Mouse (Mus musculus) macrophage (primary cell): ENCODE results near the gene Rgs17. TPM values are rescaled to one million over a fixed set of nuclear protein-coding genes. Genes with fewer than 3 reads are reported as not detected.

Source experiments
- H3K27ac ChIP-seq: fragments of 350-480 bp; formaldehyde crosslinking; 2 replicates; pipeline ENCODE4 v1.9.0; 2021
- H3K36me3 ChIP-seq: fragments of 350-480 bp; formaldehyde crosslinking; 2 replicates; pipeline ENCODE4 v1.9.0; 2021; ENCODE audit errors: inconsistent target
- H3K4me3 ChIP-seq: fragments of 350-480 bp; formaldehyde crosslinking; 2 replicates; pipeline ENCODE4 v1.9.0; 2021; ENCODE audit errors: inconsistent target
- H3K79me2 ChIP-seq: fragments of 350-480 bp; formaldehyde crosslinking; 2 replicates; pipeline ENCODE4 v1.9.0; 2021; ENCODE audit errors: inconsistent target
- WGBS: methylation state at CpG from one replicate; pipeline ENCODE4 v1.1.7; 2026; ENCODE audit warnings: inconsistent platforms; ENCODE audit not compliant: missing documents; 5-methylcytosine and 5-hydroxymethylcytosine counted together
- polyA plus RNA-seq: library from polyadenylated mRNA; stranded (reverse); fragments of 250-400 nt; gene quantifications from 3 replicates; pipeline ENCODE4 v1.2.4, GENCODE M21; 2018; ENCODE audit warnings: inconsistent platforms

The Rgs17 gene
- polyA plus RNA-seq, 1 experiment from 2014 or later: not detected

- Histone ChIP-seq H3K36me3 (no peaks in the 10 kb centered on the region), H3K4me3 (no peak overlapping the region), H3K27ac (no peak overlapping the region), H3K79me2 (no peaks in the 10 kb centered on the region)
- 74% methylated on average over 4 of the region's 4 CpGs for WGBS
These were observed 62.5 kb downstream of the Rgs17 start for GRCm38 (mm10) chr10:5859729-5860128.

- H3K27ac ChIP-seq: no peak overlapping the region
- H3K4me3 ChIP-seq: no peak overlapping the region
- no peaks in the 10 kb centered on the region for H3K79me2 ChIP-seq
- H3K36me3 ChIP-seq: no peaks in the 10 kb centered on the region
- 29% methylated on average over 10 of the region's 10 CpGs for WGBS
These were observed 64.1 kb downstream of the Rgs17 start for GRCm38 (mm10) chr10:5857996-5858549.

- Histone ChIP-seq H3K4me3 (no peak overlapping the region), H3K79me2 (no peaks in the 10 kb centered on the region), H3K27ac (no peak overlapping the region), H3K36me3 (no peaks in the 10 kb centered on the region)
- 85% methylated on average over 8 of the region's 8 CpGs for WGBS
These were observed 68.8 kb downstream of the Rgs17 start for GRCm38 (mm10) chr10:5853290-5853868.

DNA sequence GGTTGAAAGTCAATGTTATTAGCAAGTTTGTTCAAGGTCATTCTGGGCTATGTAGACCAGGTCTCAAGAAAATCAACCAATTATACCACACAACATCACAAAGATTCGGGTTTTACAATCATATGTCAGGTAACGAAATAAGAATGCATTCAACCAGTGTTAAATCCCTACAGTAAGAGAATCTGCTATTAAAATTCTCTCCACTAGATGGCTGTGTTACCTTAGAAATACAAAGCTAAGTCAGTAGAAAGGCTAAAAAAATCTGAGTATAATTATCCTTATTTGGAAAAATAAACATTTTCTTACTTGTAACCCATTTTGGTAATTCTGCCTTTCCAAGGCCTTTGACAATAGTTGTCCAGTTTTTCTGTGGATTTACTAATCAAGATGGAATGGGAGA, 75.3 kb downstream of the Rgs17 start:
- 25% methylated on average over 2 of the region's 2 CpGs for WGBS
- Histone ChIP-seq H3K79me2 (no peaks in the 10 kb centered on the region), H3K4me3 (no peak overlapping the region), H3K27ac (no peak overlapping the region), H3K36me3 (no peaks in the 10 kb centered on the region)

DNA sequence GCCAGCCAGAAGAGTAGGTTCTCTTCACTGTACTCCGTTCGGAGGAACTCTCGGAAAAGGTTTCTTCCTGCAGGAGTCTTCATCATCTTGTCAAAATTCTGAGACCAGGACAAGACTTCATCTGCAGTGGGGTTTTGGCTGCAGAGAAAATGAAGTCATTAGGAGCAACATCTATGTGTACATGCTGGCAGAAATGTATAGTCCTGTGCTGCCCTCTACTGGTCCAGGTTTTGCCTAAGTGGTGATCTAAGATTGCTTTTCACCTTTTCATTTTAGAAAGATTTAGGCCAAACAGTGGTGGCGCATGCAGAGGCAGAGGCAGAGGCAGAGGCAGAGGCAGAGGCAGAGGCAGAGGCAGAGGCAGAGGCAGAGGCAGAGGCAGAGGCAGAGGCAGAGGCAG, 80.8 kb downstream of the Rgs17 start:
- H3K36me3 ChIP-seq: no peaks in the 10 kb centered on the region
- 87% methylated on average over 4 of the region's 4 CpGs for WGBS

DNA sequence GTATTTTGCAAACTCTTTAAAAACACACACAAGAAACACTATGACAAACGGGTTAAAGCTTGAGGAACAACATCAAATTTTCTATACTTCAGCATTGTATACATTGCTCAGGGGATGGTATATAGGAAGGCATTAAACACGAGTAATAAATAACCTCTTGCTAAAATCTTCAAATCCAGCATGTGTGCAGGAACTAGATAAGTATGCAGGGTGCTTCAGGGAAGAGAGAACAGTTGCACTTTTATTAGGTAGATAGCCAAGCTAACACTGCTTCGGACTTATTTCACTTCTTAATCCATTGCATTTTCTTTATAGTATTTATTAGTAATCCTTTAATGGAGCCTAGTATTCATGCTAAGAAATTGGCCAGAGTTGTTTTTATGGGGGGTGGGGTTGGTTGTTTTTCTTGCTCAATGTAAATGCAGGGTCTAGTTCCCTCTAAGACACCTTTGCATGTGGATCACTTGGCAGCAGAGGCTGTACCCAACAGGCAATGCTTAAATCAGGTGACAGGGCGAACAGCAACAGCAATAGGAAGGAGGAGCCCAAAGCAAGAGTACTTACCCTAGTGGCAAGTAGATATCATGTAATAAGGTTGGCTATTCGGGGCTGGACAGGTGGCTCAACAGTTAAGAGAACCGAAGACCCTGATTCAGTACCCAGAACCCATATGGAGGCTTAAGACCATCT, 95.7 kb downstream of the Rgs17 start:
- Histone ChIP-seq H3K27ac (no peak overlapping the region), H3K79me2 (peaks cover 19% of the 10 kb centered on the region), H3K4me3 (no peak overlapping the region), H3K36me3 (no peaks in the 10 kb centered on the region)
- WGBS: 92% methylated on average over 5 of the region's 6 CpGs

More for the DNA sequence above, 80.8 kb downstream of the Rgs17 start:
- Histone ChIP-seq H3K4me3 (no peak overlapping the region), H3K27ac (no peak overlapping the region), H3K79me2 (no peaks in the 10 kb centered on the region)

GRCm38 (mm10) chr10:5824779-5825178, 97.4 kb downstream of the Rgs17 start:
- peaks cover 36% of the 10 kb centered on the region for H3K79me2 ChIP-seq
- peak overlapping the region; percentile 75 for H3K4me3 ChIP-seq
- H3K27ac ChIP-seq: peak overlapping the region; percentile 80
- 2% methylated on average over 3 of the region's 3 CpGs for WGBS
- H3K36me3 ChIP-seq: peaks cover 8% of the 10 kb centered on the region

DNA sequence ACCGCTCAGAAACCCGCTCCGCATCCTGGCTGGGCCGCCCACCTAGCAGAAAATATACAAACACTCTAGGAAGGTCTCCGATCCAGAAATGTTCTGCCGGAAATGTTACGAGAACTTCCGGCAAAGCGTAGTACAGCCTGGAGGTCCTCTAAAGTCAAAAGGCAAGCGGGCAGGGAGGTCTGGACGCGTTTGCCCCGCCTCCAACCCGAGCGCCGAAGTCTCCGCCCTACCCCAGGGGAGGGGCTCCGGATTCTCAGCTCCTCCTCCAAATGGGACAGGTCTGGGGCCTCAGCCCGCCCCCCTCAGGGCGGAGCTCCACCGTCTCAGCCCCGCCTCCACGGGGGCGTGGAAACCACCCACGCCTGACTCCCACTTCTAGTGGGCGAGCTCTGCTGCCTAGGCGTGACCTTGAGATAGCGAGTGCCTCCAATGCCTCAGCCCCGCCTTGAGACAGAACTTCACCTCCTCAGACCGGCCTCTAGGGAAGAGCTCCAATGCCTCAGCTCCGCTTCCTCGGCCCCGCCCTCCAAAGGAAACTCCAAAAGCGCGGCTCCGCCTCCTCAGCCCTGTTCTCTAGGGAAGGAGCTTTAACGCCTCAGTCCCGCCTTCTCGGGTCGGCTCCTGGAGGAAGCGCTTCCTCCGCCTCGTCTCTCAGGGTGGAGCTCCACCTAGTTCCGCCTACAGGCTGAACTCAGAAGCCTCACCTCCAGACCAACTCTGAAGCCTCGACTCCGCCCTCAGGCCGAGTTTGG, 98.3 kb downstream of the Rgs17 start, which contains the start of gene Mtrf1l:
Gene Mtrf1l, minus strand, starts transcription at position 171 of the 752 bp plus-strand sequence.
- Histone ChIP-seq H3K4me3 (peak within 1 kb of the TSS; percentile 75), H3K36me3 (peaks cover 17% of the 10 kb centered on the region), H3K79me2 (peaks cover 41% of the 10 kb centered on the region), H3K27ac (peak within 1 kb of the TSS; percentile 80)
- WGBS: 1% methylated on average over 44 of the region's 47 CpGs

GRCm38 (mm10) chr10:5823291-5823739, 98.9 kb downstream of the Rgs17 start:
- Histone ChIP-seq H3K4me3 (peak overlapping the region; percentile 75), H3K36me3 (peaks cover 23% of the 10 kb centered on the region), H3K79me2 (peaks cover 41% of the 10 kb centered on the region), H3K27ac (peak overlapping the region; percentile 25; the same call in 1 of the 2 replicates)
- WGBS: under 1% methylated on average over 37 of the region's 37 CpGs

GRCm38 (mm10) chr10:5818772-5819171, 103.4 kb downstream of the Rgs17 start:
- Histone ChIP-seq H3K4me3 (no peak overlapping the region), H3K79me2 (peaks cover 41% of the 10 kb centered on the region), H3K36me3 (peaks cover 58% of the 10 kb centered on the region), H3K27ac (no peak overlapping the region)
- 92% methylated on average over 3 of the region's 3 CpGs for WGBS

DNA sequence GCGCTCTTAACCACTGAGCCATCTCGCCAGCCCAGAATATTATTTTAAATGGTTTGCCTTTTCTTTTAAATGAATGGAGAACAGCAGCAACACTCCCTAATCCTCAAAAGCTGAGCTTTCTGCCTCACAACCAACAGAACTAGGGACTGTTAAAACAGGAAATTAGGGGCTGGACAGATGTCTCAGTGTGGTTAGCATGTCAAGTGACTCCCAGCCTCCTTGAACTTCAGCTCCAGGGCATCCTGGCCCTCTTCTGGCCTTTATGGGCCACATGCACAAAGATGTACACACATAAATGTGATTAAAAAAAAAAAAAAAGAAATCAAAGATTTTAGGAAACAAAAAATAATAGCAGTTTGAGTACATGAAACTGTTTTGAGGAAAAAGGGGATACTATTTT, 106.2 kb downstream of the Rgs17 start:
- Histone ChIP-seq H3K36me3 (peaks cover 78% of the 10 kb centered on the region), H3K79me2 (peaks cover 16% of the 10 kb centered on the region), H3K27ac (no peak overlapping the region), H3K4me3 (no peak overlapping the region)
- 97% methylated on average over 2 of the region's 2 CpGs for WGBS

- Histone ChIP-seq H3K27ac (no peak overlapping the region), H3K4me3 (no peak overlapping the region), H3K79me2 (no peaks in the 10 kb centered on the region), H3K36me3 (peaks cover 59% of the 10 kb centered on the region)
- WGBS: 98% methylated on average over 11 of the region's 11 CpGs
These were observed 108.5 kb downstream of the Rgs17 start for GRCm38 (mm10) chr10:5813724-5814123.

DNA sequence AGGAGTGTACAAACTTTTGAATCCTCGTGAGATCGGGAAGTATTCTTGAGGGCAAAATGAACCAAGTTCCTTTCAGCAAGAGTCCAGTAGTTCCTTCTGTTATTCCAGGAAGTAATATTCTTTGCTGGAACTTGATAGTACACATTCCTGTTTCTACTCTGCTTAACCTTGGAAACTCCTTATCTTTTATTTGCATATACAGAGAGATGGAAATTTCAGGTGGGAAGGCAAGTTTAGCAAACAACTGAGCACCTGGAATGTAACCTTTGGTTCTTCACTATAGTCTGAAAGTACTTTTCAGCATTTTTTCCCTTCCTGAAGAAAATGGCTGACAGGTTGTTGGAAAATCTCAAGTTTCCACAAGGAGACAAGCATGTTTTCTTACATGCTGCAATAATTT, 114.5 kb downstream of the Rgs17 start:
- WGBS: 14% methylated on average over 1 of the region's 2 CpGs
- peaks cover 9% of the 10 kb centered on the region; the same call in 1 of the 2 replicates for H3K36me3 ChIP-seq
- peak overlapping the region; percentile 88 for H3K27ac ChIP-seq
- H3K79me2 ChIP-seq: peaks cover 25% of the 10 kb centered on the region
- H3K4me3 ChIP-seq: no peak overlapping the region

DNA sequence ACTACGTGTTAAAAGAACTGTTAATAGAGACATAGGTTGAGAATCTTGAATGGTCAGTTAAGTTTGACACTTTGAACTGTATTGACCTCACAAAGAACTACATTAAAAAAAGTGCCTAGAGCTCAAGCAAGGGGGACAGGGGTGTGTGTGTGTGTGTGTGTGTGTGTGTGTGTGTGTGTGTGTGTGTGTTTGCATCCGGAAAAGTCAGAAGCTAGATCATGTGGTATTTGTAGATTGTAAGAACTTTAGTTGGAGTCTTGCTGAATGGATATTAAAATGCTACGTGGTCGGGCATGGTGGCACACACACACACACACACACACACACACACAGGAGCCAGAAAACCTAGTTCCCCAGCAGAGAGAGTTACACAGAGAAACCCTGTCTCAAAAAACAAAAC, 115.2 kb downstream of the Rgs17 start:
- H3K79me2 ChIP-seq: peaks cover 32% of the 10 kb centered on the region
- 13% methylated on average over 4 of the region's 4 CpGs for WGBS
- H3K36me3 ChIP-seq: 0 out of 2 replicates have a peak, but pooled peaks cover 2% of the 10 kb centered on the region
- H3K27ac ChIP-seq: peak overlapping the region; percentile 88
- H3K4me3 ChIP-seq: no peak overlapping the region
